Mouse (Mus musculus) stomach, postnatal 0 days (tissue): ENCODE results near the gene Tpra1.

ENCODE experiments used
- CTCF ChIP-seq: IDR thresholded peaks from 2 replicates; pipeline ENCODE4 v1.5.1; 2016; ENCODE audit warnings: antibody characterized with exemption, low read depth, mild to moderate bottlenecking, moderate library complexity
- EP300 ChIP-seq: optimal IDR thresholded peaks from 2 replicates; pipeline ENCODE3; 2016; ENCODE audit warnings: antibody characterized with exemption

GRCm38 (mm10) chr6:88901471-88901870, 580 bp upstream of the Tpra1 start:
- TF ChIP-seq CTCF (no peak), EP300 (no peak)
